Comparison of ENCODE assay signal across 12 mouse cellular contexts in genomic region chr7:114616759-114617158, GRCm38 (mm10).
"Had no signal": no experiment of that assay in that cellular context is flagged by ENCODE, and none has a peak within 500 bp of the region (broad histone marks: within the 10 kb centered on the region; RNA-seq: fewer than 3 reads in every experiment).

No protein-coding gene starts in this region.

- DNase-seq: kidney, adult 11 months; kidney, adult 9 months; kidney, postnatal 36 days; liver; lung, adult 2 months; lung, postnatal 36 days; midbrain, embryonic 14.5 days; retina, postnatal 1 day; right cerebral cortex, postnatal 4 days; spleen, adult 18-20 months; thymus, postnatal 4 days had no signal

- ATAC-seq: lung, postnatal 0 days had no signal
